Mouse (Mus musculus) midbrain, embryonic 16.5 days (tissue): ENCODE results near the gene Tns3. TPM values are rescaled to one million over a fixed set of nuclear protein-coding genes. Genes with fewer than 3 reads are reported as not detected.

Experiments
- ATAC-seq: fragments of 200-750 bp; cut with Nextera tagmentation; 2 replicates; pipeline ENCODE4 v1.8.0; 2017; ENCODE audit warnings: moderate TSS enrichment
- H3K27ac ChIP-seq: fragments of 300-500 bp; sonication (generic); 2 replicates; pipeline ENCODE4 v1.5.1; 2014; ENCODE audit warnings: mild to moderate bottlenecking, low read length, mixed read lengths
- H3K27me3 ChIP-seq: fragments of 300-500 bp; sonication (generic); 2 replicates; pipeline ENCODE4 v1.6.1; 2014; ENCODE audit warnings: low read depth, low read length, mixed read lengths; ENCODE audit not compliant: control insufficient read depth, insufficient read depth
- H3K36me3 ChIP-seq: fragments of 300-500 bp; sonication (generic); 2 replicates; pipeline ENCODE4 v1.6.1; 2014; ENCODE audit warnings: mild to moderate bottlenecking, low read length, moderate library complexity, mixed read lengths; ENCODE audit not compliant: control insufficient read depth, insufficient read depth
- H3K4me1 ChIP-seq: fragments of 300-500 bp; sonication (generic); 2 replicates; pipeline ENCODE4 v1.6.1; 2014; ENCODE audit warnings: mild to moderate bottlenecking, low read length, mixed read lengths; ENCODE audit not compliant: control insufficient read depth, insufficient read depth
- H3K4me2 ChIP-seq: fragments of 300-500 bp; sonication (generic); 2 replicates; pipeline ENCODE4 v1.6.1; 2014; ENCODE audit warnings: mild to moderate bottlenecking, low read length, mixed read lengths
- H3K4me3 ChIP-seq: fragments of 300-500 bp; sonication (generic); 2 replicates; pipeline ENCODE4 v1.5.1; 2014; ENCODE audit warnings: low read depth, mild to moderate bottlenecking, low read length, moderate library complexity, mixed read lengths
- H3K9ac ChIP-seq: fragments of 300-500 bp; sonication (generic); 2 replicates; pipeline ENCODE4 v1.6.1; 2014; ENCODE audit warnings: low read depth, low read length, mixed read lengths
- H3K9me3 ChIP-seq: fragments of 300-500 bp; sonication (generic); replicated peaks from 2 replicates; pipeline ENCODE4 v1.6.1; 2014; ENCODE audit warnings: mild to moderate bottlenecking, low read length, mixed read lengths; ENCODE audit not compliant: control insufficient read depth, poor library complexity, severe bottlenecking
- WGBS: fragments of 180-500 bp; shearing (Covaris S2); extraction: QIAGEN DNeasy Blood & Tissue Kit; methylation state at CpG from one replicate; pipeline ENCODE4 v1.1.7; 2014; 5-methylcytosine and 5-hydroxymethylcytosine counted together
- polyA plus RNA-seq: library from polyadenylated mRNA; unstranded; fragments of >200 nt; fragmentation: Nextera tagmentation; extraction: Ambion mirVana; gene quantifications from 2 replicates; pipeline ENCODE4 v1.2.1, GENCODE M21; 2015

The Tns3 gene
- polyA plus RNA-seq, 1 experiment from 2014 or later, result 5.3 TPM

DNA sequence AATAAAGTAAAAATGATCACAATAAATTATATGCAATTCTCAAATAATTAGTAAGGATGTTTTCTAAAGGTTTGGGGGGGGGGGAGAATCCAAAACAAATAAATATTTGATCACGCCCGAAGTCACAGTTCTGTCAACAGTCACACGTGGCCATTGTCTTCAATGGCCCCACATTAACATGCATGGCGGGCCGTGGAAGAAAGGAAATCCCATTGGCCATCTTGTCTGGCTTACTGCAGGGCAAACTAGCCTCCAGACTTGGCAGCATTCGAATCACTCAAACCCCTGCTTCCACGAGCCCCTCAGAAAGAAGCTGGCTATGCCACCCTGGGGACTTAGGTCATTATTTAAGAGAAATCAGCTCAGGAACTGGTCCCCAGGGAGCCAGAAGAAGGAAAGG is 95.5 kb downstream of the Tns3 start:
- Histone ChIP-seq H3K9ac (no peak overlapping the region), H3K4me1 (peaks cover 3% of the 10 kb centered on the region; the same call in 1 of the 2 replicates), H3K27me3 (no peaks in the 10 kb centered on the region), H3K36me3 (no peaks in the 10 kb centered on the region), H3K9me3 (no peaks in the 10 kb centered on the region), H3K27ac (no peak overlapping the region), H3K4me2 (no peak overlapping the region), H3K4me3 (no peak overlapping the region)
- WGBS, result 25% methylated on average over 7 of the region's 7 CpGs
- no peak for ATAC-seq

- Histone ChIP-seq H3K27me3 (no peaks in the 10 kb centered on the region), H3K4me2 (no peak overlapping the region), H3K36me3 (no peaks in the 10 kb centered on the region), H3K9me3 (no peaks in the 10 kb centered on the region), H3K4me1 (peaks cover 3% of the 10 kb centered on the region; the same call in 1 of the 2 replicates), H3K27ac (no peak overlapping the region), H3K9ac (no peak overlapping the region), H3K4me3 (no peak overlapping the region)
- ATAC-seq, result no peak
- WGBS, result 48% methylated on average over 3 of the region's 3 CpGs
These were observed 98.0 kb downstream of the Tns3 start for GRCm38 (mm10) chr11:8566250-8566853.

DNA sequence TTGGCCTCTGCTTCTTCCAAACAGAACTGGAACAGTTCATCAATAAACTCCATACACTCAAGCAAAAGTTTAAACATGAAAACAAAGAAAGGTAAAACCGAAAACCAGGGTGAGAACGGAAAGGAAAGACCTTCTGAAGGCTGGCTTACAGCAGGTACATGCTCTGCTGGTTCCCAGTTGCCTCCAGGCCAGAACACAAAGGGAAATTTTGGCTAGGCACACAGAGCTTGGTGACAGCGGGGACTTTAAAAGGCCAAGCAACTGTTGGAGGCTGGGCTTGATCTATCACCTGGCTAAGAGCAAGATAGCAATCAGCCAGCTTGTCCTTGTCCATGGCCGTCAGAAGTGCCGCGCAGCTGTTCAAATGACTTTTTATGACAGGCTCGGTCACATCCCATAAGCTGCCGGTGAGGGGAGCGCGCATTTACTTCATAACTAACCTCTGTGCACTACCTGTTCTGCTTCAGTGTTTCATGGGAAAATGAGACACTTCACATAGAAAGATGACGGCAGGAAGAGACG is 105.5 kb downstream of the Tns3 start:
- Histone ChIP-seq H3K4me2 (no peak overlapping the region), H3K36me3 (no peaks in the 10 kb centered on the region), H3K27me3 (no peaks in the 10 kb centered on the region), H3K27ac (no peak overlapping the region), H3K9me3 (no peaks in the 10 kb centered on the region), H3K9ac (no peak overlapping the region), H3K4me3 (no peak overlapping the region), H3K4me1 (no peaks in the 10 kb centered on the region)
- 94% methylated on average over 12 of the region's 12 CpGs for WGBS
- ATAC-seq, result no peak

DNA sequence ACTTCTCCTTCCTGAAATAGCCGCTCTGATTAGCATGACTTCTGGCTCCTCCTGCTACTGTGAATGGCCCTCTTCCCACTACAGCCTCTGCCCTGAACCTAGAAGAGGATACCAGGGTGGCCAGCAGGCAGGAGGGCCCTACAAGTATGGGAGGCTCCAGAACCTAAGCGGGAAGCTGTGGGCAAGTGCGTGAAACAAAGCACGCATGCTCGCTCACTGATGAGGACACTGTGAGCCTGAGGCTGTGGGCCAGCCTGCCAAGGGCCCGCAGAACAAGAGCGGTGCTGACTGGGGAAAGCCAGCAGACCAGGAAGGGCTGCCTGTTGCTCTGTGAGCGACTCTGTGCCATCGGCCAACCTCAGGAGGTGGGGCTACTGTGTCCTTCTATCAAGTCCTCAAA is 106.1 kb downstream of the Tns3 start:
- Histone ChIP-seq H3K4me2 (no peak overlapping the region), H3K36me3 (no peaks in the 10 kb centered on the region), H3K4me3 (no peak overlapping the region), H3K27ac (no peak overlapping the region), H3K27me3 (no peaks in the 10 kb centered on the region), H3K4me1 (no peaks in the 10 kb centered on the region), H3K9ac (no peak overlapping the region), H3K9me3 (no peaks in the 10 kb centered on the region)
- WGBS, result 80% methylated on average over 9 of the region's 9 CpGs
- ATAC-seq, result no peak

DNA sequence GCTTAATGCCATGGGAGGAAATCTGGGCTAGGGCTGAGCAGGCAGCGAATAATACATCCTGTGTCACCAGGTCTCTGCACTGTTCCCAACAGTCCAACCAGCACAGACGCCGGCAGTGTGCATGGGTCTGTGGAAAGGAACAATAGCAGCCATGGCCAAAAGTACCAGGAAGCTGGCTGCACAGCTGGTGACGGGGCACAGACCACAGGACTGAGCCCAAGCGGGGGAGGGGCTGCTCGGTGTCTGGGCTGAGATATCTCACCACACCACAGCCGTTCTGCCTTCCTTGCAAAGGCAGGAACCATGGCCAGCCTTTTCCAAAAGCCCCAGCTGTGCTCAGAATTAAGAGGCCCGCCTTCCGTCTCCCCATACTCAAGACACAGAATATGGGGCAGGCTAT is 107.3 kb downstream of the Tns3 start:
- Histone ChIP-seq H3K4me2 (no peak overlapping the region), H3K27ac (no peak overlapping the region), H3K36me3 (no peaks in the 10 kb centered on the region), H3K9me3 (no peaks in the 10 kb centered on the region), H3K4me3 (no peak overlapping the region), H3K4me1 (no peaks in the 10 kb centered on the region), H3K27me3 (no peaks in the 10 kb centered on the region), H3K9ac (no peak overlapping the region)
- 21% methylated on average over 9 of the region's 9 CpGs for whole genome bisulfite sequencing
- 0 out of 2 replicates have a peak, but pooled peaks have one; percentile 23 for ATAC-seq

- no peak overlapping the region for H3K9ac ChIP-seq
- H3K27me3 ChIP-seq, result no peaks in the 10 kb centered on the region
- no peak overlapping the region for H3K4me2 ChIP-seq
- no peak overlapping the region for H3K27ac ChIP-seq
- WGBS, result 88% methylated on average over 5 of the region's 5 CpGs
- no peaks in the 10 kb centered on the region for H3K9me3 ChIP-seq
- no peaks in the 10 kb centered on the region for H3K36me3 ChIP-seq
- ATAC-seq, result no peak
- no peaks in the 10 kb centered on the region for H3K4me1 ChIP-seq
- no peak overlapping the region for H3K4me3 ChIP-seq
These were observed 112.6 kb downstream of the Tns3 start for GRCm38 (mm10) chr11:8551710-8552109.

- H3K36me3 ChIP-seq, result no peaks in the 10 kb centered on the region
- H3K4me2 ChIP-seq, result no peak overlapping the region
- no peak overlapping the region for H3K27ac ChIP-seq
- ATAC-seq, result no peak
- no peaks in the 10 kb centered on the region for H3K27me3 ChIP-seq
- H3K9me3 ChIP-seq, result no peaks in the 10 kb centered on the region
- no peak overlapping the region for H3K4me3 ChIP-seq
- WGBS, result 79% methylated on average over 5 of the region's 5 CpGs
- H3K9ac ChIP-seq, result no peak overlapping the region
- no peaks in the 10 kb centered on the region for H3K4me1 ChIP-seq
These were observed 116.7 kb downstream of the Tns3 start for GRCm38 (mm10) chr11:8547661-8548060.

- H3K36me3 ChIP-seq, result no peaks in the 10 kb centered on the region
- no peaks in the 10 kb centered on the region for H3K27me3 ChIP-seq
- H3K4me3 ChIP-seq, result no peak overlapping the region
- no peak overlapping the region for H3K4me2 ChIP-seq
- no peak for ATAC-seq
- no peaks in the 10 kb centered on the region for H3K4me1 ChIP-seq
- no peak overlapping the region for H3K9ac ChIP-seq
- WGBS, result 80% methylated on average over 1 of the region's 1 CpGs
- no peaks in the 10 kb centered on the region for H3K9me3 ChIP-seq
- no peak overlapping the region for H3K27ac ChIP-seq
These were observed 118.5 kb downstream of the Tns3 start for GRCm38 (mm10) chr11:8545798-8546197.

DNA sequence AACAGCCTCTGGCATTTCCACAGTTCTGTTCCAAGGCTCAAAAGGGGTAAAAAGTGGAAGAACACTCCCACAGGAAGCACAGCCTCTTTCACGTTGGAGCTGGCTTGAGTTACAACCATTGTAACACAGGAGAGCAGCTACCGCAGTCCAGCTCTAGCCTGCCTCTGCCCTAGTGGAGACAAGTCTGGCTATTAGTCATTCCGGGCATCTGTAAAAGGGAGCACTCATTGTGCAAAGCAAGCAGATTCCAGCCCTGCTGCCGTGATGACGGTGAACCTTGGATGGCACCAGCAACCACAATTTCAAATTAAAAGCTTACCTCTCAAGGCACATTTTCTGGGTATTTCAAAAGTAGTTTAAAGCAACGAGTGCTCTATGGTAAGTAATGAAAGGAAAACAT is 120.0 kb downstream of the Tns3 start:
- Histone ChIP-seq H3K9me3 (no peaks in the 10 kb centered on the region), H3K36me3 (no peaks in the 10 kb centered on the region), H3K9ac (no peak overlapping the region), H3K4me2 (no peak overlapping the region), H3K4me3 (no peak overlapping the region), H3K27ac (no peak overlapping the region), H3K27me3 (no peaks in the 10 kb centered on the region), H3K4me1 (no peaks in the 10 kb centered on the region)
- ATAC-seq, result no peak
- 54% methylated on average over 6 of the region's 6 CpGs for WGBS
